Mouse (Mus musculus) yolk sac, embryonic 10.5 days (tissue): ENCODE measurements around the gene Il13.

ENCODE experiments used
- DNase-seq: peaks from one replicate; pipeline ENCODE4 v3.0.0-alpha.2; 2017; ENCODE audit warnings: low spot score

Gene Il13

DNA sequence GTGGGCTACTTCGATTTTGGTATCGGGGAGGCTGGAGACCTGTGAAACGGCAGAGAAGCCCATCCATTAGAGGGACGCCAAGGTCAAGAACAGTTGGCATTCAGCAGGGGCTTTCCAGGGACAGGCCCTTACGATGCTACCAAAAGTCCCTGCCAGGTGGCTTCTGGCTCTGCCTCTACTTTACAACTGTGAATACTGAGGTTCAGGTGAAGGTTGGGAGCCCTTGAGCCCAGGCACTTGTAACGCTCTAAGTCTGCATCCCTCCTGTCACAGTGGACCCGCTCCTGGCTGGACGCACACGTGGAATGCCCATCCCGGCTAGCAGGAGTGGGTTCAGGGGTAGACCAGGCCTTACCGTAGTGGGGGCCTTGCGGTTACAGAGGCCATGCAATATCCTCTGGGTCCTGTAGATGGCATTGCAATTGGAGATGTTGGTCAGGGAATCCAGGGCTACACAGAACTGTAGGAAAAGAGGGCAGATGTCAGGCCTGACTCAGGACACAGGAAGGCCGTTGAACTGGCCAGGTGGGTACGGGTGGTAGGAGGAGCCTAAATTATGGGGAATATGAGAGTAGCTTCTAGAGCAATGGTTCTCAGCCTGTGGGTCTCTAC is 2.3 kb downstream of the Il13 start:
- DNase-seq: no peak

DNA sequence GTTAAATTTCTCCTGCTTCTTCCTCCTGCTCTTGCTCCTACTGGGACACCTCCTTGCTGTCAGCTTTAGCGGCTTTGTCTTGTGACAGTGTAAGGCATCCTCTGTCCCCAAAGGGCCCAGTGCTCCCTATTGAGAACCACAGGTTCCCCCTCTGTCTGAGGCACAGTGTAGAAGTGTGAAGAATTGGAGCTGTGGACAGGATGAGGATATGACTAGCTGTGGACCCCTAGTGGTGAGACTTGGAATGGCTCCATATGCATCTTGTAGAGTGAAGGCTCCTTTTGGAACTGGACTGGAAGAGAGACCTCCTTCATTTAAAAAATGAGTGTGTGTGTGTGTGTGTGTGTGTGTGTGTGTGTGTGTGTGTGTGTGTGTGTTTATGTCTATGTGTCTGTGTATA is 6.6 kb downstream of the Il13 start:
- DNase-seq: peak; percentile 58

GRCm38 (mm10) chr11:53626802-53627373 is 7.6 kb downstream of the Il13 start:
- no peak for DNase-seq

DNA sequence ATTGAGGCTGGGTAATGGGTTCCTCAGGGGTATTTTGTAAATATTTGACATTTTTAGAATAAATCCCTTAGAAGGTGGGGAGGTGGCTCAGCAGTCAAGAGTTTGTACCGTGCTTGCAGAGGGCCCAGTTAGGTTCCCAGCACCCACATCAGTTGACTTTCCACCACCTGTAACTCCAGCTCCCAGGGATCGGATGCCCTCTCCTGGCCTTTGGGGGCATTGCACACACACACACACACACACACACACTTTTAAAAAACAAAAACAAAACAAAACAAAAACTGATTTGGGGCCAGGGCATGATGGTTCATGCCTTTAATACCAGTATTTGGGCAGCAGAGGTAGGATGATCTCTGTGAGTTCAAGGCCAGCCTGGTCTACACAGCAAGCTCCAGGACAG is 10.4 kb downstream of the Il13 start:
- no peak for DNase-seq

DNA sequence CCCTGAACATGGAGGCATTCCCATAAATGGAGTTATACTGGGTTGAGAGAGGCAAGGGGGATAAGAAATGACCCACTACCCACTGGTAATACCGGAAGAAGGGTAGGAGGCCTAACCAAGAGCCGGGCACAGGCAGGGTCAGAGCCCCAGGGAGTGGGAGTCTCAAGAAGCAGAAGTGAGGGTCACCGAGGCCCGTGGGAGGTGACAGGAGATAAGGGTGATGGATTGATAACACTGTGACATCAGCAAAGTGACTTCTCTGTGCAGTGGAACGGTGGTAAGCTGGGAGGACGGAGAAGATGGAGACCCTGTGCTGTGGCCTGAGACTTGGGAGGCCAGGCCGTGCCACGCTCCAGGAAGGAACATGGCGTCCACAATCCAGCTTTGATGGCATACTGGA is 10.9 kb downstream of the Il13 start:
- no peak for DNase-seq

GRCm38 (mm10) chr11:53622440-53622806 is 12.1 kb downstream of the Il13 start:
- DNase-seq: no peak

GRCm38 (mm10) chr11:53621582-53622439 is 12.7 kb downstream of the Il13 start:
- no peak for DNase-seq

DNA sequence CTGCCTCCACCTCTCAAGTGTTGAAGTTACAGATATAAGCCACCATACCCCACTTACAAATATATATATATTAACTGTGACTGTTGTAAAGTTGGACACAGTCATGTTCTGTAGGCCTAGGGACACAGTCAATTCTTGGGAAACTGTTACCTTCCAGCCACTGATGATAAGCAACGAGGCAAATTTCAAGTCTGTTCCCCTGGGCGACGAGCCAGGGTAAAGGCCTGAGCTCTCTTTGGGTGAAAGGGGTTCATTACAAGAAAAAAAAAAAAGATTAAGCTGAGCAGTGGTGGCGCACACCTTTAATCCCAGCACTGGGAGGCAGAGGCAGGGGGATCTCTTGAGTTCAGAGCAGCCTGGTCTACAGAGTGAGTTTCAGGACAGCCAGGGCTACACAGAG is 14.4 kb downstream of the Il13 start:
- DNase-seq: no peak

GRCm38 (mm10) chr11:53619428-53619827 is 15.1 kb downstream of the Il13 start:
- DNase-seq: no peak

DNA sequence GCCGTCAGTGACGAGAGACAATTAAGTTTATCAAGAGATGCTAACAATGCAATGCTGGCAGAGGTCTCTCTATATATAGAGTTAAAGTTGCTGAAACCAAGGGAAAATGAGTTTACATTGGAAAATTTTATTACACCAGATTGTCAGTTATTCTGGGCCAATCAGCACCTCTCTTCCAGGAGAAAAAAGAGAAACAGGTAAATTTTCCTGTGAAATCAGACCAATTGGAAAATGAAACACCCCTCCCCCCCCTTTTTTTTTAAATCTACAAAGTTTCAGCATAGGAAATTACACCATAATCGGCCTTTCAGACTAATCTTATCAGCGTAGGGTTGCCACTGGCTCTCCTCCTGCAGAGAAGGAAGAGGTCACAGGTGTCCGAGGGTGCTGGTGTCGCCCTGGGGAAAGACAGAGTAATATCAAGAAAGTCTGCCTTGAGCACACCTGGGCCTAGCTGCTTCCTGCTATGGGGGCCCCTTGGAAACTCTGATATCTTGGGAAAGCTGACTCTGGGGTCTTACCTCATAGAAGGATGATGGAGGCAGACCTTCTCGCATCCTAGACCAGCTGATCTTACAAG is 15.8 kb downstream of the Il13 start, which contains the start of gene Il4:
Gene Il4 (minus strand): TSS at position 51 of the 580 bp plus-strand sequence.
- DNase-seq: no peak

GRCm38 (mm10) chr11:53617562-53618109 is 16.9 kb downstream of the Il13 start:
- no peak for DNase-seq

- peak; percentile 59 for DNase-seq
These were observed 17.5 kb downstream of the Il13 start for GRCm38 (mm10) chr11:53616748-53617558.

- DNase-seq: no peak
These were observed 18.9 kb downstream of the Il13 start for GRCm38 (mm10) chr11:53615575-53615974.

DNA sequence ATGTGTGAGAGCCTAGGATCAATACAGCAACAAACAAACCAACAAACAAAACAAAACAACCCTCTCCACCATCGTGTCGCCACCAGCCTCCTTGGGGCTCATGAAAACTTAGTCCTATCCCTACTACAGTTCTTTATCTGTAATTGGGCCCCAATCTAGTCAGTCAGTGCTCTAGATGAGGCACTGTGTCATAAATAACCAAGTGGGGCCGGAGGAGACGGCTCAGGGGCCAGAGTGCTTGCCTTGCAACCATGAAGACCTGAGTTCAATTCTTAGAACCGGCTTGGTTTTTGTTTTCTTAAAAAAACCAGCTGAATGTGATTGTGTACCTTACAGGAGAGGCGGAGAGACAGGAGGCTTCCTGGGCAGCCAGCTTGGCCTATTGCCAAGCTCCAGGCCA is 19.3 kb downstream of the Il13 start:
- no peak for DNase-seq

GRCm38 (mm10) chr11:53609672-53610071 is 24.8 kb downstream of the Il13 start:
- DNase-seq: no peak

DNA sequence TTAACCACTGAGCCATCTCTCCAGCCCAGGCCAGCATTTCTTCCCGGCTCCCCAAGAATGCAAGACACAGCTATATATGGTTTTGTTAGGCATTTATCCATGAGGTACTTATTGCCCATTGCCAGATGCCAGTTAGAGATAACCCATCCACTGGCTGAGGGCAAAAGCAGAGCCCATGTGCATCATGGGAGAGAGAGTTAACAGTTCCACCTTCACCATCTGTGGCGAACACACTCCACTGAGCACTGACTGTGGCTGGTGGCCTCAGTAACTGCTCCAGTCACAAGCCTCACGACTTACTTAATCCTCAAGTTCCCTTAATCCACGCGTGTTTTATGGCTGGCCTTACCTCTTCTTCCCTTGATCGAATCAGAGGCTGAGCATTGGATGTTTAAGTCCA is 25.3 kb downstream of the Il13 start:
- DNase-seq: no peak

GRCm38 (mm10) chr11:53605609-53606008 is 28.9 kb downstream of the Il13 start:
- no peak for DNase-seq

- no peak for DNase-seq
These were observed 29.5 kb downstream of the Il13 start for GRCm38 (mm10) chr11:53604983-53605382.

DNA sequence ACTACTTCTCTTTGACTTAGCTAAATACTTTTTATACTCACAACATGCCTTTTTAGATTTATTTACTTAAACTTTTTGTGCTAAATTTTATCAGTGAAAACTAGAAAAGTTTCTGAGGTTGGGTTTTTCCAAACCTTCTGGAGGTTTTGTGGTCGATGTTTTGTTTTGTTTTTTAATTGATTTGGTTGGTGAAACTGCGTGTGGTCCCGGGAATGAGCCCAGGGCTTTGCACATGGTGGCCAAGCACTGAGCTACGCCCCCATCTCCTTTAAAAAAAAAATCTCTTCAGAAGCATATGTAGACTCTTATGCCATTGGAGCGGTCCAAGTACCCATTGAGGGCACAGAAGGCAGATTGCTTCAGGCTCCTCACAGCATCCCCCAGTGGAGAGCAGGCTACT is 43.4 kb downstream of the Il13 start:
- DNase-seq: no peak

DNA sequence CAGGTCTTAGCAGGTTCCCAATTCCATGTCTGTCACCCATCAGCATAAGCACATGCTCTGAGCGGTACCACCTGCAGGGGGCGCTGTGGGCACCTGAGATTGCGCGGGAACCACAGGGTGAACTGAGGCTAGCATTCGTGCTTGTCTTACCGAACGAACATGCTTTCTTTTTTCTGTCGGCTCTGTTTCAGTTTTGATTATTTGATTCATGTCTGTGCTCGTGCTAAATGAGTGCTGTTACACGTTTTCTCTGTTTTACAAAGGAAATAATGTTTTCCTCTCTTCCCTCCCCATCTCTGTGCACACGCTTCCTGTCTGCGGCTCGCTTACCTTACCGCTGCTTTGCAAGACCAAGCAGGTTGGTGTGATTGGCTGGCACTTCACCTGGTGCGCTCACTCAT is 44.1 kb downstream of the Il13 start:
- peak; percentile 21 for DNase-seq

GRCm38 (mm10) chr11:53588279-53588678 is 46.2 kb downstream of the Il13 start:
- DNase-seq: no peak

DNA sequence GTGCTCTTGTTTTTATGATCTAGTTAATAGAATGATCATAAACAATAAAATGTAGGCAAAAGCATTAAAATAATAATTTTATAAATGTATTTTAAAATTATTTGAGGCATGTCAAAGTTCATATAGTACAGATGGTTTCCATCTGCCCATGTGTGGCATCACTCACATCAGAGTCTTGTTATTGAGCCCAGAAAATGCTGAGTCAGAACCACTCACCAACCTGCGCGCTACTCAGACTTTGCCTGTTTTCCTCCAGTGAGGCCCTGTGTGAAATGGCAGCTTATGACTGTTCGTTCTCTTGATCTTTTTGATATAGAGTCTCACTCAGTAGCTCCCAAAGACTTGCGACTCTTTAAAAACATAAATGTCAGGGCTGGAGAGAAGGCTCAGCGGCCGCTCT is 49.0 kb downstream of the Il13 start:
- DNase-seq: no peak
